Mouse (Mus musculus) embryonic facial prominence, embryonic 15.5 days (tissue): ENCODE measurements around the gene Stac2. TPM values are rescaled to one million over a fixed set of nuclear protein-coding genes. Genes with fewer than 3 reads are reported as not detected.

Source experiments
- ATAC-seq: fragments of 200-750 bp; cut with Nextera tagmentation; 2 replicates; pipeline ENCODE4 v1.8.0; 2017; ENCODE audit warnings: low read depth, moderate TSS enrichment; ENCODE audit not compliant: insufficient number of reproducible peaks, low FRiP score, low TSS enrichment
- H3K27ac ChIP-seq: fragments of 300-500 bp; sonication (generic); replicated peaks from 2 replicates; pipeline ENCODE4 v1.5.1; 2015; ENCODE audit warnings: mild to moderate bottlenecking, inconsistent platforms
- H3K27me3 ChIP-seq: fragments of 300-500 bp; sonication (generic); 2 replicates; pipeline ENCODE4 v1.6.1; 2015; ENCODE audit warnings: inconsistent platforms
- H3K36me3 ChIP-seq: fragments of 300-500 bp; sonication (generic); 2 replicates; pipeline ENCODE4 v1.6.1; 2015; ENCODE audit warnings: mild to moderate bottlenecking, inconsistent platforms
- H3K4me1 ChIP-seq: fragments of 300-500 bp; sonication (generic); 2 replicates; pipeline ENCODE4 v1.6.1; 2015; ENCODE audit warnings: inconsistent platforms
- H3K4me2 ChIP-seq: fragments of 300-500 bp; sonication (generic); replicated peaks from 2 replicates; pipeline ENCODE4 v1.6.1; 2015; ENCODE audit warnings: mild to moderate bottlenecking, inconsistent platforms
- H3K4me3 ChIP-seq: fragments of 300-500 bp; sonication (generic); replicated peaks from 2 replicates; pipeline ENCODE4 v1.5.1; 2015; ENCODE audit warnings: mild to moderate bottlenecking, inconsistent platforms
- H3K9ac ChIP-seq: fragments of 300-500 bp; sonication (generic); 2 replicates; pipeline ENCODE4 v1.6.1; 2015; ENCODE audit warnings: inconsistent platforms
- H3K9me3 ChIP-seq: fragments of 300-500 bp; sonication (generic); replicated peaks from 2 replicates; pipeline ENCODE4 v1.6.1; 2016; ENCODE audit warnings: inconsistent platforms
- WGBS: fragments of 180-500 bp; shearing (Covaris S2); methylation state at CpG from one replicate; pipeline ENCODE4 v1.1.7; 2015; 5-methylcytosine and 5-hydroxymethylcytosine counted together
- polyA plus RNA-seq: library from polyadenylated mRNA; unstranded; fragments of >200 nt; fragmentation: Nextera tagmentation; extraction: Ambion mirVana; gene quantifications from 2 replicates; pipeline ENCODE4 v1.2.1, GENCODE M21; 2015

The Stac2 gene
- polyA plus RNA-seq, 1 experiment from 2014 or later, result 0.25 TPM

- H3K27me3 ChIP-seq, result no peaks in the 10 kb centered on the region
- peak overlapping the region; percentile 92 for H3K27ac ChIP-seq
- peak overlapping the region; percentile 88 for H3K4me3 ChIP-seq
- peak overlapping the region; percentile 87 for H3K4me2 ChIP-seq
- peaks cover 16% of the 10 kb centered on the region for H3K36me3 ChIP-seq
- peaks cover 50% of the 10 kb centered on the region for H3K4me1 ChIP-seq
- no peak overlapping the region for H3K9ac ChIP-seq
- 57% methylated on average over 2 of the region's 2 CpGs for WGBS
- ATAC-seq, result no peak
- H3K9me3 ChIP-seq, result no peaks in the 10 kb centered on the region
These were observed 32.1 kb downstream of the Stac2 start for GRCm38 (mm10) chr11:98021118-98021517.

- Histone ChIP-seq H3K36me3 (peaks cover 20% of the 10 kb centered on the region), H3K4me1 (peaks cover 46% of the 10 kb centered on the region), H3K27me3 (no peaks in the 10 kb centered on the region), H3K4me2 (peak overlapping the region; percentile 19; the same call in 1 of the 2 replicates), H3K27ac (peak overlapping the region; percentile 60), H3K4me3 (peak overlapping the region; percentile 88; the same call in 1 of the 2 replicates), H3K9ac (no peak overlapping the region), H3K9me3 (no peaks in the 10 kb centered on the region)
- 42% methylated on average over 1 of the region's 1 CpGs for WGBS
- ATAC-seq, result no peak
These were observed 32.6 kb downstream of the Stac2 start for GRCm38 (mm10) chr11:98020710-98021109.

GRCm38 (mm10) chr11:98019883-98020610, 33.2 kb downstream of the Stac2 start:
- WGBS, result 27% methylated on average over 8 of the region's 8 CpGs
- Histone ChIP-seq H3K27me3 (no peaks in the 10 kb centered on the region), H3K9ac (no peak overlapping the region), H3K36me3 (peaks cover 26% of the 10 kb centered on the region), H3K9me3 (no peaks in the 10 kb centered on the region), H3K4me1 (peaks cover 43% of the 10 kb centered on the region), H3K27ac (peak overlapping the region; percentile 60; the same call in 1 of the 2 replicates), H3K4me2 (peak overlapping the region; percentile 19; the same call in 1 of the 2 replicates), H3K4me3 (no peak overlapping the region)
- no peak for ATAC-seq

- no peak for ATAC-seq
- Histone ChIP-seq H3K9me3 (no peaks in the 10 kb centered on the region), H3K4me3 (no peak overlapping the region), H3K4me1 (peaks cover 43% of the 10 kb centered on the region), H3K36me3 (peaks cover 36% of the 10 kb centered on the region), H3K9ac (no peak overlapping the region), H3K27ac (no peak overlapping the region), H3K27me3 (no peaks in the 10 kb centered on the region), H3K4me2 (no peak overlapping the region)
- WGBS, result 39% methylated on average over 10 of the region's 10 CpGs
These were observed 34.2 kb downstream of the Stac2 start for GRCm38 (mm10) chr11:98018858-98019641.

- WGBS, result 45% methylated on average over 6 of the region's 6 CpGs
- Histone ChIP-seq H3K4me2 (no peak overlapping the region), H3K27ac (no peak overlapping the region), H3K27me3 (no peaks in the 10 kb centered on the region), H3K36me3 (peaks cover 37% of the 10 kb centered on the region), H3K4me1 (peaks cover 39% of the 10 kb centered on the region), H3K9ac (no peak overlapping the region), H3K4me3 (no peak overlapping the region), H3K9me3 (no peaks in the 10 kb centered on the region)
- ATAC-seq, result no peak
These were observed 35.0 kb downstream of the Stac2 start for GRCm38 (mm10) chr11:98018222-98018621.

- no peak overlapping the region for H3K9ac ChIP-seq
- peaks cover 37% of the 10 kb centered on the region for H3K36me3 ChIP-seq
- 76% methylated on average over 4 of the region's 4 CpGs for WGBS
- peaks cover 32% of the 10 kb centered on the region for H3K4me1 ChIP-seq
- no peak overlapping the region for H3K4me2 ChIP-seq
- H3K4me3 ChIP-seq, result no peak overlapping the region
- H3K9me3 ChIP-seq, result no peaks in the 10 kb centered on the region
- no peaks in the 10 kb centered on the region for H3K27me3 ChIP-seq
- no peak overlapping the region for H3K27ac ChIP-seq
- no peak for ATAC-seq
These were observed 36.4 kb downstream of the Stac2 start for GRCm38 (mm10) chr11:98016824-98017223.

- 95% methylated on average over 5 of the region's 5 CpGs for WGBS
These were observed 37.1 kb downstream of the Stac2 start for GRCm38 (mm10) chr11:98016177-98016576.

GRCm38 (mm10) chr11:98012831-98013230, 40.4 kb downstream of the Stac2 start:
- Histone ChIP-seq H3K4me3 (no peak overlapping the region), H3K4me1 (no peaks in the 10 kb centered on the region), H3K27me3 (no peaks in the 10 kb centered on the region), H3K4me2 (no peak overlapping the region), H3K27ac (no peak overlapping the region), H3K9ac (no peak overlapping the region), H3K36me3 (peaks cover 71% of the 10 kb centered on the region), H3K9me3 (no peaks in the 10 kb centered on the region)
- no peak for ATAC-seq
- WGBS, result 81% methylated on average over 10 of the region's 10 CpGs

More at GRCm38 (mm10) chr11:98016177-98016576, 37.1 kb downstream of the Stac2 start:
- no peak overlapping the region for H3K4me3 ChIP-seq
- H3K4me1 ChIP-seq, result peaks cover 25% of the 10 kb centered on the region
- no peak overlapping the region for H3K4me2 ChIP-seq
- H3K27me3 ChIP-seq, result no peaks in the 10 kb centered on the region
- H3K9me3 ChIP-seq, result no peaks in the 10 kb centered on the region
- ATAC-seq, result no peak
- no peak overlapping the region for H3K9ac ChIP-seq
- peaks cover 39% of the 10 kb centered on the region for H3K36me3 ChIP-seq
- no peak overlapping the region for H3K27ac ChIP-seq

GRCm38 (mm10) chr11:98011716-98012115, 41.5 kb downstream of the Stac2 start:
- Histone ChIP-seq H3K9ac (no peak overlapping the region), H3K36me3 (peaks cover 69% of the 10 kb centered on the region), H3K4me2 (no peak overlapping the region), H3K4me3 (no peak overlapping the region), H3K27me3 (no peaks in the 10 kb centered on the region), H3K4me1 (no peaks in the 10 kb centered on the region), H3K9me3 (no peaks in the 10 kb centered on the region), H3K27ac (no peak overlapping the region)
- 65% methylated on average over 9 of the region's 9 CpGs for WGBS
- ATAC-seq, result no peak

- no peaks in the 10 kb centered on the region for H3K27me3 ChIP-seq
- no peak for ATAC-seq
- WGBS, result 67% methylated on average over 11 of the region's 11 CpGs
- peaks cover 61% of the 10 kb centered on the region for H3K36me3 ChIP-seq
- H3K4me2 ChIP-seq, result no peak overlapping the region
- H3K27ac ChIP-seq, result no peak overlapping the region
- peaks cover 11% of the 10 kb centered on the region for H3K4me1 ChIP-seq
- no peaks in the 10 kb centered on the region for H3K9me3 ChIP-seq
- no peak overlapping the region for H3K4me3 ChIP-seq
- no peak overlapping the region for H3K9ac ChIP-seq
These were observed 45.2 kb downstream of the Stac2 start for GRCm38 (mm10) chr11:98008087-98008486.

GRCm38 (mm10) chr11:98005686-98006085, 47.6 kb downstream of the Stac2 start:
- no peak overlapping the region for H3K27ac ChIP-seq
- 82% methylated on average over 10 of the region's 10 CpGs for WGBS
- no peak for ATAC-seq
- H3K4me2 ChIP-seq, result no peak overlapping the region
- peaks cover 54% of the 10 kb centered on the region for H3K36me3 ChIP-seq
- peaks cover 4% of the 10 kb centered on the region; the same call in 1 of the 2 replicates for H3K27me3 ChIP-seq
- H3K4me3 ChIP-seq, result no peak overlapping the region
- H3K4me1 ChIP-seq, result peaks cover 24% of the 10 kb centered on the region
- H3K9ac ChIP-seq, result no peak overlapping the region
- H3K9me3 ChIP-seq, result no peaks in the 10 kb centered on the region
